Mouse (Mus musculus) forebrain, postnatal 0 days (tissue): Measurements from ENCODE around the gene Vsir. TPM values are rescaled to one million over a fixed set of nuclear protein-coding genes. Genes with fewer than 3 reads are reported as not detected.

Source experiments
- ATAC-seq: fragments of 200-750 bp; cut with Nextera tagmentation; 2 replicates; pipeline ENCODE4 v1.8.0; 2017; ENCODE audit warnings: mild to moderate bottlenecking, moderate library complexity
- DNase-seq: peaks from one replicate; pipeline ENCODE4 v3.0.0-alpha.2; 2015
- H3K27ac ChIP-seq: fragments of 300-500 bp; sonication (generic); 2 replicates; pipeline ENCODE4 v1.5.1; 2014; ENCODE audit warnings: low read depth, mild to moderate bottlenecking, antibody characterized with exemption, low read length, moderate library complexity, mixed read lengths
- H3K27me3 ChIP-seq: fragments of 300-500 bp; sonication (generic); 2 replicates; pipeline ENCODE4 v1.6.1; 2014; ENCODE audit warnings: mild to moderate bottlenecking, low read length, mixed read lengths; ENCODE audit not compliant: insufficient read depth
- H3K36me3 ChIP-seq: fragments of 300-500 bp; sonication (generic); 2 replicates; pipeline ENCODE4 v1.6.1; 2014; ENCODE audit warnings: mild to moderate bottlenecking, moderate library complexity; ENCODE audit not compliant: insufficient read depth
- H3K4me1 ChIP-seq: fragments of 300-500 bp; sonication (generic); 2 replicates; pipeline ENCODE4 v1.6.1; 2014; ENCODE audit warnings: antibody characterized with exemption; ENCODE audit not compliant: insufficient read depth
- H3K4me2 ChIP-seq: fragments of 300-500 bp; sonication (generic); 2 replicates; pipeline ENCODE4 v1.6.1; 2014; ENCODE audit warnings: low read depth, mild to moderate bottlenecking, moderate library complexity
- H3K4me3 ChIP-seq: fragments of 300-500 bp; sonication (generic); 2 replicates; pipeline ENCODE4 v1.5.1; 2014; ENCODE audit warnings: low read depth, low read length, mixed read lengths
- H3K9ac ChIP-seq: fragments of 300-500 bp; sonication (generic); 2 replicates; pipeline ENCODE4 v1.6.1; 2014; ENCODE audit warnings: mild to moderate bottlenecking
- H3K9me3 ChIP-seq: fragments of 300-500 bp; sonication (generic); 2 replicates; pipeline ENCODE4 v1.6.1; 2016; ENCODE audit warnings: low read length
- CTCF ChIP-seq: sonication (generic); IDR thresholded peaks from 2 replicates; pipeline ENCODE4 v1.5.1; 2016; ENCODE audit warnings: antibody characterized with exemption, control low read depth, low read depth
- WGBS: fragments of 180-500 bp; shearing (Covaris S2); extraction: QIAGEN DNeasy Blood & Tissue Kit; methylation state at CpG from one replicate; pipeline ENCODE4 v1.1.7; 2014; 5-methylcytosine and 5-hydroxymethylcytosine counted together
- polyA plus RNA-seq: library from polyadenylated mRNA; unstranded; fragments of >200 nt; fragmentation: Nextera tagmentation; extraction: Ambion mirVana; gene quantifications from 2 replicates; pipeline ENCODE4 v1.2.1, GENCODE M21; 2015
- total RNA-seq: library from RNA; depleted of rRNA; stranded (reverse); fragments of >200 nt; gene quantifications from 2 replicates; pipeline ENCODE4 v1.2.3, GENCODE M21; 2014

Gene Vsir
- total and polyA plus RNA-seq, 2 experiments from 2014 or later = 2.5 to 6.8 TPM

DNA sequence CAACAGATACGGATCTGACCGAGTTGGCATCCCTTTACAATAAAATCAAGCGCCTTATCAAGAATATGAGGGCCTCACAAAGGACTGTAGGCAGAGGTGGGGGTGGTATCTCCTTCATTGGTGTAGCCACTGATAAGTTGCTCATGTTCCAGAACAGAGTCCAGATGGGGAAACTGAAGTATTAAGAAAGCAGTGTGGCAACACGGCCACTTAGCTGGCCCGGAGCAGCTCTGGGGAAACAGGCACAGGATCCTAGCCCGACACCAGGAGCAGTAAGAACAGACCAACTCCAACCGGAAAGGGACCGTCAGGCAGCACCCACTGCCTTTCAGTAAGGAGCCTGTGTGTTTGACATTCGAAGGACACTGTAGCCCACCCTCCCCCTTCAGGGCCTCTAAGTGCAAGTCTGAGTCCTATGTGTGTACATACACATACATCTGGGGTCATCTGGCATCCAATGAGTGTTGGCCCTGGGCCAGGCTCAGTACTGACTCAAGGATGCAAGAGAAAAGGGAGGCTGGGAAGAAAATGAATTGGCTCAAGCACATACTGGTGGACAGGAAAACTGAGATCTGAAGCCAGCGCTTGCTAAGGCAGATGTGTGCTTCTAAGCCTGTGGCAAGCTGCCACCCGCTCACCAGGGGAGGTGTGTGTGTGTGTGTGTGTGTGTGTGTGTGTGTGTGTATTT, 17.5 kb upstream of the Vsir start:
- no peak for TF ChIP-seq CTCF
- Histone ChIP-seq H3K4me2 (no peak overlapping the region), H3K9me3 (no peaks in the 10 kb centered on the region), H3K4me1 (no peaks in the 10 kb centered on the region), H3K36me3 (no peaks in the 10 kb centered on the region), H3K4me3 (no peak overlapping the region), H3K27me3 (no peaks in the 10 kb centered on the region), H3K9ac (no peak overlapping the region), H3K27ac (no peak overlapping the region)
- 77% methylated on average over 11 of the region's 11 CpGs for WGBS
- DNase-seq (peak; percentile 29), ATAC-seq (no peak)

- H3K27ac ChIP-seq = no peak overlapping the region
- H3K36me3 ChIP-seq = no peaks in the 10 kb centered on the region
- no peaks in the 10 kb centered on the region for H3K27me3 ChIP-seq
- no peaks in the 10 kb centered on the region for H3K9me3 ChIP-seq
- WGBS = 86% methylated on average over 7 of the region's 7 CpGs
- no peak for DNase-seq
- no peak for TF ChIP-seq CTCF
- H3K4me2 ChIP-seq = no peak overlapping the region
- no peak overlapping the region for H3K4me3 ChIP-seq
- no peaks in the 10 kb centered on the region for H3K4me1 ChIP-seq
- ATAC-seq = no peak
- no peak overlapping the region for H3K9ac ChIP-seq
Measured at GRCm38 (mm10) chr10:60334583-60334982, 12.1 kb upstream of the Vsir start.

- 89% methylated on average over 4 of the region's 4 CpGs for WGBS
- Histone ChIP-seq H3K9me3 (no peaks in the 10 kb centered on the region), H3K9ac (no peak overlapping the region), H3K27me3 (no peaks in the 10 kb centered on the region), H3K4me1 (no peaks in the 10 kb centered on the region), H3K27ac (no peak overlapping the region), H3K4me3 (no peak overlapping the region), H3K36me3 (no peaks in the 10 kb centered on the region), H3K4me2 (no peak overlapping the region)
- ATAC-seq (no peak), DNase-seq (no peak)
- no peak for TF ChIP-seq CTCF
Measured at GRCm38 (mm10) chr10:60335021-60335420, 11.6 kb upstream of the Vsir start.

GRCm38 (mm10) chr10:60341528-60341927, 5.1 kb upstream of the Vsir start:
- Histone ChIP-seq H3K4me3 (no peak overlapping the region), H3K27me3 (peaks cover 8% of the 10 kb centered on the region), H3K36me3 (no peaks in the 10 kb centered on the region), H3K9me3 (no peaks in the 10 kb centered on the region), H3K4me2 (no peak overlapping the region), H3K4me1 (no peaks in the 10 kb centered on the region), H3K27ac (no peak overlapping the region), H3K9ac (no peak overlapping the region)
- WGBS = 77% methylated on average over 9 of the region's 9 CpGs
- no peak for ATAC-seq
- no peak for DNase-seq
- TF ChIP-seq CTCF = no peak

DNA sequence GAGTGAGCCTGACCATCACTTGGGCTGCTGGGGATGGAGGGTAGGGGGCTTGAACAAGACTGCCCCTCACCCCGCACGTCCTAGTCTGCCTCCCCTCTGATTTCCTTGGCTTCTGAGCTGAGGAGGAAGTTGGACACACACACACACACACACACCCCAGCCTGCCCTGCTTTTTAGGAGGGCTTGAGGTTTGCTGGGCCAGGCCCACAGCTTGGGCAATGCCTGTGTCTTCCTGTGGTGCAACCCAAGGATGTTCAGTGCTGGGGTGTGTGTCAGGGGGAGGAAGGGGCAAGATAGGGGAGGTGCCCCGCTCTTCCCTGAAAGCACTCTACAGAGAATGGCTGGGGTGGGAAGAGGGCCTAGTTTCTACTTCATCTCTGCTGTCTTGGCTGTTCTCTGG, 2.5 kb upstream of the Vsir start:
- Histone ChIP-seq H3K27me3 (peaks cover 8% of the 10 kb centered on the region), H3K4me1 (no peaks in the 10 kb centered on the region), H3K27ac (no peak overlapping the region), H3K36me3 (no peaks in the 10 kb centered on the region), H3K9me3 (no peaks in the 10 kb centered on the region), H3K4me3 (no peak overlapping the region), H3K9ac (no peak overlapping the region), H3K4me2 (no peak overlapping the region)
- ATAC-seq = no peak
- no peak for DNase-seq
- WGBS = 86% methylated on average over 3 of the region's 3 CpGs
- TF ChIP-seq CTCF = no peak

GRCm38 (mm10) chr10:60346056-60346455, 595 bp upstream of the Vsir start:
- H3K9me3 ChIP-seq = no peaks in the 10 kb centered on the region
- TF ChIP-seq CTCF = no peak
- no peak overlapping the region for H3K27ac ChIP-seq
- H3K27me3 ChIP-seq = peaks cover 8% of the 10 kb centered on the region
- H3K4me2 ChIP-seq = peak overlapping the region; percentile 29; the same call in 1 of the 2 replicates
- no peaks in the 10 kb centered on the region for H3K36me3 ChIP-seq
- DNase-seq = no peak
- H3K4me3 ChIP-seq = no peak overlapping the region
- WGBS = 82% methylated on average over 4 of the region's 4 CpGs
- no peaks in the 10 kb centered on the region for H3K4me1 ChIP-seq
- H3K9ac ChIP-seq = no peak overlapping the region
- no peak for ATAC-seq

DNA sequence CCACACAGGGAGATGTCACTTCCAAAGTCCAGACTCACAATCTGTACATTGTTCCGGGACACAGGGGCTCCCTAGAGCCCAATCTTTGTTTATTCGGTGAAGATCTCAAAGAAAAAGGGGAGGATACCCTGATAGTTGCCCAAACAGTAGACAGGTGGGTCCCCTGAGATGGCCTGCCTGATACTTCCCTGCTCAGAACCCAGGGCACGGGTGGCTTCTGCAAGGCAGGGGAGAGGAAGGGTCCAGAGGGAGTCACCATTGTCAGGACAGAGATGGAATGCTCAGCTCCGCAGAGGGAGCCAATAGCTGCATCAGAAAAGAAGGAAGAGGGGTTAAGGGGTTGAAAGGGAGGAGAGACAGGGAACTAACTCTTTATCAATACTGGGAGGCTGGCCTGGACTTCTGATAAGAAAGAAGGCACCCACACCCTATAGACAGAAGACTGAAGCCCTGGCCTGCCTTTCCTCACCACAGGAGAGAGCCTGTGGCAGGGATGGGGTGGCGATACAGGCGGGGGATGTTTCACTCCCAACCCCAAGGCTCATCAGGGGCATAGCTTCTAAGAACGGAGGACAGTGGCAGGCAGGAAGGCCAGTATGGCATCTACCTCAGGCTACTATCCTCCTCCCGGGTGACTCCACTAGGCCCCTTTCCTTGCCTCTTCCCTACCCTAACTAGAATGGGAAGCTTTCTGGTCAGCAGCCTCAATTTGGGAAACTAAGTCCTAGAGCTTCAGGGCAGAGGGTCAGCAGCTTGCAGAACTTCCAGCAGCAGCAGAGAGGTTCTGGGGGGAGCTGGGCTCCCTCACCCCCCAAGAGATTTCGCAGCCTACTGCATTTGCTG, 1.3 kb downstream of the Vsir start:
- no peaks in the 10 kb centered on the region for H3K9me3 ChIP-seq
- H3K27ac ChIP-seq = no peak overlapping the region
- no peak for DNase-seq
- 0 out of 2 replicates have a peak overlapping the region, but pooled peaks have one; percentile 29 for H3K4me2 ChIP-seq
- H3K9ac ChIP-seq = no peak overlapping the region
- H3K4me3 ChIP-seq = no peak overlapping the region
- no peak for ATAC-seq
- H3K4me1 ChIP-seq = no peaks in the 10 kb centered on the region
- 47% methylated on average over 9 of the region's 9 CpGs for WGBS
- H3K36me3 ChIP-seq = no peaks in the 10 kb centered on the region
- peaks cover 8% of the 10 kb centered on the region for H3K27me3 ChIP-seq
- TF ChIP-seq CTCF = no peak
